ENCODE assay signal across 10 mouse cellular contexts in the genomic region with DNA sequence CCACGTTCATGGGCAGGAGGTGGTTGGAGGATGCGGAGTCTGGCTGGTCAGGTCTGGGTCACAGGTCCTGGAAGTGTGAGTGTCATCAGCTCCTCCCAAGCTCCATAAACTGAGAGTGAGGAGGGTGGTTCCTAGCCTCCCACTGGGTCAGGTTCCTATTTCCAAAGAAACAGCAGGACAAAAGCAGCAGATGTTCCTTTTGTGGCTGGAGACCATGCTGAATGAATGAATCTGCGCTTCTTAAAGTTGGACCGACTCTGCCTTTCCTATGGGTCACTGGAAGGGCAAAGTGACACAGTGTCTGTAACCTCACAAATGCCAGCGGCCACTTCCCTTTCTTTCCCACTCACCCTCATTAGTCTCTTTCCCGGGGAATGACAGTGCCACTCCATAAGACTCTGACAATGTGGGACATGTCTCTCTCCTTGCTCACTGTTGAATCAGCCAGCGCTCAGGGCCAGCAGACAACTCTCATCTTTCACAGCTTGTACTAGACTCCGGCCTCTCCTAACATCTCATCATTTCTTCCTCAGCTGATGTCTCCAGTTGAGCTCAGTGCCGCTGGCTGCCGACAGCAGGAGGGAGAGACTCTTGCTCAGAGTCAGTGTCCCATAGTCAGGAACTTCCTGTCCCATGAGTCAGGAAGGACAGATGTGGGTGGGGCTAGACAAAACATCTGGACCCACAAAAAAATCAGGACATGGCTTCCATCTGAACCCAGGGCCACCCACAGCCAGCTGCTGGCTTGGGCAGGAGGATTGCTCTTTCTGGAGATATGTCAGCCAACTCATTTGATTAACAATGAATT. TPM values are rescaled to one million over a fixed set of nuclear protein-coding genes. Genes with fewer than 3 reads are reported as not detected.
DNase-seq lines count a peak whose midpoint lies in the region; ATAC-seq and TF ChIP-seq lines count a peak whose summit lies in the region.
"Had no signal": no experiment of that assay in that cellular context is flagged by ENCODE, and none has a peak within 500 bp of the region (broad histone marks: within the 10 kb centered on the region; RNA-seq: fewer than 3 reads in every experiment).

No protein-coding gene starts in this region.

- peak; percentile 26 for DNase-seq in gastrocnemius, adult 2 months
- DNase-seq in gastrocnemius, adult 8-10 months (ENCODE audit: low spot score in 2 of 2) = no peak
- peak; percentile 51 for DNase-seq in embryo, embryonic 11 days
- peak; percentile 46 for DNase-seq in neural tube, embryonic 11.5 days (ENCODE audit: low spot score)
- no peak for DNase-seq in limb, embryonic 10.5 days (ENCODE audit: low spot score)
- no peak for DNase-seq in thymus, adult 2 months
- DNase-seq in right cerebral cortex, postnatal 25 days = no peak
- DNase-seq: liver had no signal

- no peak overlapping the region for H3K9ac ChIP-seq in kidney, embryonic 15.5 days
- H3K9ac ChIP-seq in neural tube, embryonic 11.5 days (ENCODE audit: low read length) = no peak overlapping the region

- H3K4me1 ChIP-seq in kidney, embryonic 15.5 days = peaks cover 19% of the 10 kb centered on the region
- 0 out of 2 replicates have a peak, but pooled peaks cover 2% of the 10 kb centered on the region for H3K4me1 ChIP-seq in neural tube, embryonic 11.5 days (ENCODE audit: control insufficient read depth, insufficient read depth, low read length)
- H3K4me1 ChIP-seq in limb, embryonic 10.5 days = peaks cover 10% of the 10 kb centered on the region
- 0 out of 2 replicates have a peak, but pooled peaks cover 2% of the 10 kb centered on the region for H3K4me1 ChIP-seq in thymus, adult 2 months (replicated peaks; ENCODE audit: control insufficient read depth, insufficient read depth, low read length)

- intact Hi-C loops in gastrocnemius, adult 2 months (cut with DNase I) = no loop called here

- peak overlapping the region; percentile 46 for H3K27ac ChIP-seq in gastrocnemius, adult 2 months
- peak overlapping the region; percentile 57; the same call in 1 of the 2 replicates for H3K27ac ChIP-seq in kidney, embryonic 15.5 days
- H3K27ac ChIP-seq in neural tube, embryonic 11.5 days (ENCODE audit: low read depth, low read length) = no peak overlapping the region
- no peak overlapping the region for H3K27ac ChIP-seq in limb, embryonic 10.5 days
- no peak overlapping the region for H3K27ac ChIP-seq in thymus, adult 2 months (ENCODE audit: control insufficient read depth, insufficient read depth, low read length)

- TF ChIP-seq CTCF in gastrocnemius, adult 2 months (IDR thresholded peaks at IDR 0.05) = no peak
- TF ChIP-seq CTCF in thymus, adult 2 months (IDR thresholded peaks at IDR 0.05; ENCODE audit: borderline replicate concordance, control insufficient read depth, extremely low read depth, insufficient read depth, low read length, poor library complexity) = no peak

- H3K27me3 ChIP-seq in kidney, embryonic 15.5 days = no peaks in the 10 kb centered on the region
- no peaks in the 10 kb centered on the region for H3K27me3 ChIP-seq in neural tube, embryonic 11.5 days (ENCODE audit: control insufficient read depth, insufficient read depth, low read length)
- H3K27me3 ChIP-seq in limb, embryonic 10.5 days (ENCODE audit: low read depth, poor library complexity, severe bottlenecking) = peaks cover 6% of the 10 kb centered on the region; the same call in 1 of the 2 replicates
- no peaks in the 10 kb centered on the region for H3K27me3 ChIP-seq in thymus, adult 2 months (ENCODE audit: control insufficient read depth, insufficient read depth, low read length)

- peak overlapping the region; percentile 31 for H3K4me2 ChIP-seq in kidney, embryonic 15.5 days
- no peak overlapping the region for H3K4me2 ChIP-seq in neural tube, embryonic 11.5 days (ENCODE audit: low read depth)

- no peak for TF ChIP-seq POLR2A in thymus, adult 2 months (IDR thresholded peaks at IDR 0.05; ENCODE audit: control insufficient read depth, extremely low read depth, insufficient read depth, low read length, poor library complexity)

- H3K9me3 ChIP-seq in kidney, embryonic 15.5 days (replicated peaks) = no peaks in the 10 kb centered on the region
- H3K9me3 ChIP-seq in neural tube, embryonic 11.5 days (ENCODE audit: control insufficient read depth, low read length) = no peaks in the 10 kb centered on the region
- no peaks in the 10 kb centered on the region for H3K9me3 ChIP-seq in limb, embryonic 10.5 days (replicated peaks)

- no peaks in the 10 kb centered on the region for H3K36me3 ChIP-seq in kidney, embryonic 15.5 days
- no peaks in the 10 kb centered on the region for H3K36me3 ChIP-seq in neural tube, embryonic 11.5 days (ENCODE audit: control insufficient read depth, insufficient read depth, low read length)
- no peaks in the 10 kb centered on the region for H3K36me3 ChIP-seq in limb, embryonic 10.5 days
- H3K36me3 ChIP-seq in thymus, adult 2 months (ENCODE audit: control insufficient read depth, insufficient read depth, low read length) = no peaks in the 10 kb centered on the region

- peak; percentile 73; the same call in 1 of the 2 replicates for ATAC-seq in kidney, embryonic 15.5 days (replicated peaks; ENCODE audit: low FRiP score)
- ATAC-seq in neural tube, embryonic 11.5 days (ENCODE audit: insufficient read depth, low FRiP score, low TSS enrichment) = no peak

- H3K4me3 ChIP-seq in gastrocnemius, adult 2 months = no peak overlapping the region
- H3K4me3 ChIP-seq in kidney, embryonic 15.5 days (replicated peaks) = no peak overlapping the region
- no peak overlapping the region for H3K4me3 ChIP-seq in neural tube, embryonic 11.5 days (ENCODE audit: low read depth, low read length)
- no peak overlapping the region for H3K4me3 ChIP-seq in limb, embryonic 10.5 days
- no peak overlapping the region for H3K4me3 ChIP-seq in thymus, adult 2 months (ENCODE audit: control insufficient read depth, insufficient read depth, low read length)
- H3K4me3 ChIP-seq: myocyte had no signal

- WGBS in kidney, embryonic 15.5 days = 13% methylated on average over 10 of the region's 10 CpGs
- WGBS in neural tube, embryonic 11.5 days = 7% methylated on average over 10 of the region's 10 CpGs
- WGBS in limb, embryonic 10.5 days = 45% methylated on average over 10 of the region's 10 CpGs
- WGBS in thymus, adult 2 months = 43% methylated on average over 10 of the region's 10 CpGs

RNA-seq across cellular contexts. Expression of gene Myh13, which starts 58.4 kb away (rescaled TPM):
- total RNA-seq in gastrocnemius, adult 2 months (2021) = 1 to 10 TPM; 2.2 to 3.7 TPM
- 1 to 10 TPM; 2.0 to 3.4 (median 2.8) TPM for total RNA-seq in gastrocnemius, adult 8-10 months (2022)
- 0.03 and 0.13 TPM in 2 replicates for polyA plus RNA-seq in kidney, embryonic 15.5 days (2015; fragmentation: Nextera tagmentation; extraction: Ambion mirVana)
- 0.38 TPM in 1 of 2 replicates, not detected in the other for polyA plus RNA-seq in neural tube, embryonic 11.5 days (2014; fragmentation: Nextera tagmentation; extraction: Ambion mirVana)
- polyA plus RNA-seq in limb, embryonic 10.5 days (2016; fragmentation: Nextera tagmentation; extraction: Ambion mirVana) = not detected in 2 replicates
- 0.03 and 0.17 TPM in 2 replicates for polyA plus RNA-seq in thymus, adult 2 months (2012; rRNA removed)

Comparison
In these comparisons a context has a peak if more than half of its experiments do, and no peak if none do; other contexts are left out.
1. DNase-seq: peak in gastrocnemius, adult 2 months (single experiment), embryo, embryonic 11 days (single experiment) and neural tube, embryonic 11.5 days (single experiment); none in gastrocnemius, adult 8-10 months (0 of 2), limb, embryonic 10.5 days (single experiment), thymus, adult 2 months (single experiment) and right cerebral cortex, postnatal 25 days (single experiment).
2. H3K27ac ChIP-seq: peak in gastrocnemius, adult 2 months (single experiment) and kidney, embryonic 15.5 days (single experiment); none in neural tube, embryonic 11.5 days (single experiment), limb, embryonic 10.5 days (single experiment) and thymus, adult 2 months (single experiment).